Mouse (Mus musculus) myocyte (in vitro differentiated cells): ENCODE results near the gene Tcam1. TPM values are rescaled to one million over a fixed set of nuclear protein-coding genes. Genes with fewer than 3 reads are reported as not detected.

Experiments
- H3K27me3 ChIP-seq: one replicate; pipeline ENCODE4 v1.6.1; 2011; ENCODE audit not compliant: control insufficient read depth, insufficient read depth, insufficient read length
- H3K36me3 ChIP-seq: one replicate; pipeline ENCODE4 v1.6.1; 2011; ENCODE audit not compliant: control insufficient read depth, insufficient read depth
- H3K4me2 ChIP-seq: one replicate; pipeline ENCODE4 v1.6.1; 2011; ENCODE audit warnings: low read depth, control low read depth
- H3K4me3 ChIP-seq: one replicate; pipeline ENCODE4 v1.5.1; 2011; ENCODE audit warnings: mild to moderate bottlenecking, control low read depth, moderate library complexity
- H3K79me2 ChIP-seq: one replicate; pipeline ENCODE4 v1.6.1; 2011; ENCODE audit not compliant: control insufficient read depth, insufficient read depth
- H3ac ChIP-seq: one replicate; pipeline ENCODE4 v1.6.1; 2011; ENCODE audit not compliant: control insufficient read depth, insufficient read length
- CEBPB ChIP-seq: IDR thresholded peaks from 2 replicates; pipeline ENCODE4 v1.6.1; 2011; ENCODE audit warnings: mild to moderate bottlenecking, moderate library complexity; ENCODE audit not compliant: poor library complexity, insufficient read depth, severe bottlenecking
- E2F4 ChIP-seq: IDR thresholded peaks from one replicate; pipeline ENCODE4 v1.6.1; 2011; ENCODE audit warnings: mild to moderate bottlenecking, control low read depth, moderate library complexity; ENCODE audit not compliant: insufficient read depth
- MAX ChIP-seq: IDR thresholded peaks from one replicate; pipeline ENCODE4 v1.6.1; 2011; ENCODE audit warnings: low read depth, mild to moderate bottlenecking, control low read depth
- MYOD1 ChIP-seq, 3 experiments: IDR thresholded peaks; one replicate each; pipeline ENCODE4 v1.6.1; 2011; ENCODE audit warnings: control low read depth in 2 of 3, low read depth in 2 of 3, mild to moderate bottlenecking in 2 of 3, moderate library complexity in 1 of 3; ENCODE audit not compliant: insufficient read length in 2 of 3, control insufficient read depth in 1 of 3
- MYOG ChIP-seq, 3 experiments: IDR thresholded peaks; one replicate each; pipeline ENCODE4 v1.6.1; 2011; ENCODE audit warnings: control low read depth in 2 of 3, low read depth in 2 of 3, mild to moderate bottlenecking in 2 of 3; ENCODE audit not compliant: insufficient read length in 2 of 3, control insufficient read depth in 1 of 3, insufficient read depth in 1 of 3
- POLR2A ChIP-seq: IDR thresholded peaks from one replicate; pipeline ENCODE4 v1.6.1; 2011; ENCODE audit warnings: low read depth, mild to moderate bottlenecking, control low read depth, moderate library complexity; ENCODE audit not compliant: insufficient read length
- POLR2AphosphoS2 ChIP-seq: IDR thresholded peaks from one replicate; pipeline ENCODE4 v1.6.1; 2011; ENCODE audit warnings: low read depth, control low read depth; ENCODE audit not compliant: insufficient read length
- REST ChIP-seq: IDR thresholded peaks from one replicate; pipeline ENCODE4 v1.6.1; 2011; ENCODE audit warnings: mild to moderate bottlenecking, control low read depth, moderate library complexity; ENCODE audit not compliant: insufficient read depth, insufficient read length
- SRF ChIP-seq: IDR thresholded peaks from one replicate; pipeline ENCODE4 v1.6.1; 2011; ENCODE audit warnings: low read depth; ENCODE audit not compliant: control insufficient read depth, insufficient read length
- TCF12 ChIP-seq: IDR thresholded peaks from one replicate; pipeline ENCODE4 v1.6.1; 2011; ENCODE audit warnings: mild to moderate bottlenecking, control low read depth; ENCODE audit not compliant: poor library complexity, insufficient read depth, severe bottlenecking
- TCF3 ChIP-seq: IDR thresholded peaks from one replicate; pipeline ENCODE4 v1.6.1; 2011; ENCODE audit warnings: low read depth, control low read depth; ENCODE audit not compliant: insufficient read length
- USF1 ChIP-seq: IDR thresholded peaks from one replicate; pipeline ENCODE4 v1.6.1; 2011; ENCODE audit warnings: low read depth, mild to moderate bottlenecking, control low read depth, moderate library complexity
- polyA plus RNA-seq: library from polyadenylated mRNA; unstranded; fragments of >200 nt; fragmentation: generic; extraction: Trizol; gene quantifications from one replicate; pipeline ENCODE4 v1.2.1, GENCODE M21; 2012; ENCODE audit warnings: missing spikeins

Tcam1 gene
- polyA plus RNA-seq, 1 experiment, result 0.11 TPM

GRCm38 (mm10) chr11:106269060-106269431, 7.4 kb upstream of the Tcam1 start:
- peaks cover 19% of the 10 kb centered on the region for H3K36me3 ChIP-seq
- peaks cover 36% of the 10 kb centered on the region for H3K79me2 ChIP-seq
- no peak overlapping the region for H3K4me2 ChIP-seq
- no peaks in the 10 kb centered on the region for H3K27me3 ChIP-seq
- H3K4me3 ChIP-seq, result no peak overlapping the region
- no peak overlapping the region for H3ac ChIP-seq
- TF ChIP-seq POLR2AphosphoS2 (no peak), POLR2A (no peak), MYOG (IDR thresholded peaks at IDR 0.05; ENCODE audit: control insufficient read depth in 1 of 3, insufficient read depth in 1 of 3, insufficient read length in 2 of 3, low read depth in 2 of 3) (no peak), MAX (no peak)

GRCm38 (mm10) chr11:106271131-106271793, 5.2 kb upstream of the Tcam1 start:
- peak overlapping the region; percentile 88 for H3ac ChIP-seq
- no peaks in the 10 kb centered on the region for H3K27me3 ChIP-seq
- peak overlapping the region; percentile 86 for H3K4me2 ChIP-seq

GRCm38 (mm10) chr11:106271794-106272643, 4.5 kb upstream of the Tcam1 start:
- Histone ChIP-seq H3K4me2 (peak overlapping the region; percentile 86), H3K36me3 (no peaks in the 10 kb centered on the region), H3ac (peak overlapping the region; percentile 88), H3K27me3 (no peaks in the 10 kb centered on the region), H3K79me2 (peaks cover 36% of the 10 kb centered on the region), H3K4me3 (peak overlapping the region; percentile 60)
- no peak for TF ChIP-seq TCF12
- TF ChIP-seq REST, result no peak
- TF ChIP-seq MYOG (IDR thresholded peaks at IDR 0.05; ENCODE audit: control insufficient read depth in 1 of 3, insufficient read depth in 1 of 3, insufficient read length in 2 of 3, low read depth in 2 of 3), result no peak
- TF ChIP-seq CEBPB, result no peak
- TF ChIP-seq E2F4, result no peak
- TF ChIP-seq USF1, result no peak
- no peak for TF ChIP-seq TCF3
- no peak for TF ChIP-seq MYOD1 (IDR thresholded peaks at IDR 0.05; ENCODE audit: control insufficient read depth in 1 of 3, insufficient read length in 2 of 3, low read depth in 2 of 3)
- no peak for TF ChIP-seq POLR2A
- no peak for TF ChIP-seq POLR2AphosphoS2
- no peak for TF ChIP-seq SRF
- TF ChIP-seq MAX, result no peak

More at GRCm38 (mm10) chr11:106271131-106271793, 5.2 kb upstream of the Tcam1 start:
- peaks cover 36% of the 10 kb centered on the region for H3K79me2 ChIP-seq
- H3K36me3 ChIP-seq, result peaks cover 7% of the 10 kb centered on the region
- no peak for TF ChIP-seq MYOD1 (IDR thresholded peaks at IDR 0.05; ENCODE audit: control insufficient read depth in 1 of 3, insufficient read length in 2 of 3, low read depth in 2 of 3)
- TF ChIP-seq REST, result no peak
- no peak for TF ChIP-seq MYOG (IDR thresholded peaks at IDR 0.05; ENCODE audit: control insufficient read depth in 1 of 3, insufficient read depth in 1 of 3, insufficient read length in 2 of 3, low read depth in 2 of 3)
- no peak for TF ChIP-seq POLR2AphosphoS2
- no peak for TF ChIP-seq E2F4
- TF ChIP-seq SRF, result no peak
- TF ChIP-seq TCF12, result no peak
- TF ChIP-seq CEBPB, result no peak
- no peak for TF ChIP-seq POLR2A
- no peak for TF ChIP-seq USF1
- TF ChIP-seq TCF3, result no peak
- TF ChIP-seq MAX, result no peak
- H3K4me3 ChIP-seq, result peak overlapping the region; percentile 60

- peak within 1 kb of the TSS; percentile 60 for H3K4me3 ChIP-seq
- H3K4me2 ChIP-seq, result peak within 1 kb of the TSS; percentile 87
- no peaks in the 10 kb centered on the region for H3K36me3 ChIP-seq
- H3ac ChIP-seq, result peak within 1 kb of the TSS; percentile 88
- H3K27me3 ChIP-seq, result no peaks in the 10 kb centered on the region
- peaks cover 36% of the 10 kb centered on the region for H3K79me2 ChIP-seq
- TF ChIP-seq USF1 (no peak), POLR2A (peak; percentile 85), POLR2AphosphoS2 (peak; percentile 86), MAX (no peak), CEBPB (no peak), MYOG (IDR thresholded peaks at IDR 0.05; ENCODE audit: control insufficient read depth in 1 of 3, insufficient read depth in 1 of 3, insufficient read length in 2 of 3, low read depth in 2 of 3) (peak in 1 of 3 experiments; percentile 10), REST (no peak), MYOD1 (IDR thresholded peaks at IDR 0.05; ENCODE audit: control insufficient read depth in 1 of 3, insufficient read length in 2 of 3, low read depth in 2 of 3) (no peak), SRF (no peak), E2F4 (peak; percentile 27), TCF3 (no peak), TCF12 (no peak)
Measured at GRCm38 (mm10) chr11:106272644-106273310, 3.7 kb upstream of the Tcam1 start, which contains the start of gene Smarcd2. Gene Smarcd2, minus strand, starts transcription at chr11:106272972.
